Mouse (Mus musculus) hindbrain, embryonic 12.5 days (tissue): ENCODE results near the gene Camk2b. TPM values are rescaled to one million over a fixed set of nuclear protein-coding genes. Genes with fewer than 3 reads are reported as not detected.
"Not testable (repeated sequence)": the region's sequence is repeated elsewhere in the genome, so short reads cannot be mapped to it uniquely, and the experiment has no call there.

Source experiments
- ATAC-seq: fragments of 200-750 bp; cut with Nextera tagmentation; 2 replicates; pipeline ENCODE4 v1.8.0; 2017; ENCODE audit warnings: moderate TSS enrichment; ENCODE audit not compliant: low FRiP score
- H3K27ac ChIP-seq: fragments of 300-500 bp; sonication (generic); 2 replicates; pipeline ENCODE4 v1.5.1; 2016; ENCODE audit warnings: mild to moderate bottlenecking
- H3K27me3 ChIP-seq: fragments of 300-500 bp; sonication (generic); 2 replicates; pipeline ENCODE4 v1.6.1; 2016; ENCODE audit warnings: mild to moderate bottlenecking
- H3K36me3 ChIP-seq: fragments of 300-500 bp; sonication (generic); 2 replicates; pipeline ENCODE4 v1.6.1; 2016; ENCODE audit warnings: mild to moderate bottlenecking
- H3K4me1 ChIP-seq: fragments of 300-500 bp; sonication (generic); 2 replicates; pipeline ENCODE4 v1.6.1; 2016
- H3K4me2 ChIP-seq: fragments of 300-500 bp; sonication (generic); replicated peaks from 2 replicates; pipeline ENCODE4 v1.6.1; 2016; ENCODE audit warnings: mild to moderate bottlenecking
- H3K4me3 ChIP-seq: fragments of 300-500 bp; sonication (generic); 2 replicates; pipeline ENCODE4 v1.5.1; 2016; ENCODE audit warnings: mild to moderate bottlenecking
- H3K9ac ChIP-seq: fragments of 300-500 bp; sonication (generic); 2 replicates; pipeline ENCODE4 v1.6.1; 2016; ENCODE audit warnings: mild to moderate bottlenecking, moderate library complexity
- H3K9me3 ChIP-seq: fragments of 300-500 bp; sonication (generic); replicated peaks from 2 replicates; pipeline ENCODE4 v1.6.1; 2016; ENCODE audit warnings: mild to moderate bottlenecking
- WGBS: fragments of 180-500 bp; shearing (Covaris S2); methylation state at CpG from one replicate; pipeline ENCODE4 v1.1.7; 2016; 5-methylcytosine and 5-hydroxymethylcytosine counted together
- polyA plus RNA-seq: library from polyadenylated mRNA; unstranded; fragments of >200 nt; fragmentation: Nextera tagmentation; extraction: Ambion mirVana; gene quantifications from 2 replicates; pipeline ENCODE4 v1.2.1, GENCODE M21; 2016

The Camk2b gene
- polyA plus RNA-seq, result 16.5 and 17.3 TPM in 2 replicates

DNA sequence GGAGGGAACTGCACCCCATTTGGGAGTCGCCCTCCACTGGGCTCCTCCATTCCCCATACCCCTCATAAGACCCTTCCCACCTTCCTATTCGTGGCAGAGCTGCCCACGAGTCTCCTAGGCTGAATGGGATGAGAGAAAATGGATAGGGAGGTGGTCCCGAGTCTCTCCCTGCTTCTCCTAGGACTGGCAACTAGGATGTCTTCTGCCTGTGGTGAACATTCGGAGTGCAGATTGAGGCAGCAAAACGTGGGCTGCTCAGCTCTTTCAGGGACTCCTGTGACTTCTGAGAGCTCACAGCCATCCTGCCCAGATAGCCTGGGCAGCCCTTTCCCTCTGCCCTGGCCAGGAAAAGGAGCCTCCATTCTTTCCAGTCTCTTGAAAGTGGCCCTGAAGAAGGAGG lies at the start of gene Camk2b:
Camk2b (minus strand) TSS at position 187 of the 400 bp plus-strand sequence.
- 11% methylated on average over 6 of the region's 6 CpGs for WGBS
- H3K4me1 ChIP-seq, result peaks cover 20% of the 10 kb centered on the region
- H3K36me3 ChIP-seq, result no peaks in the 10 kb centered on the region
- H3K4me2 ChIP-seq, result peak within 1 kb of the TSS; percentile 80
- H3K27ac ChIP-seq, result no peak within 1 kb of the TSS
- no peak for ATAC-seq
- peaks cover 96% of the 10 kb centered on the region for H3K27me3 ChIP-seq
- H3K9ac ChIP-seq, result peak within 1 kb of the TSS; percentile 61
- peak within 1 kb of the TSS; percentile 58 for H3K4me3 ChIP-seq
- H3K9me3 ChIP-seq, result no peaks in the 10 kb centered on the region

DNA sequence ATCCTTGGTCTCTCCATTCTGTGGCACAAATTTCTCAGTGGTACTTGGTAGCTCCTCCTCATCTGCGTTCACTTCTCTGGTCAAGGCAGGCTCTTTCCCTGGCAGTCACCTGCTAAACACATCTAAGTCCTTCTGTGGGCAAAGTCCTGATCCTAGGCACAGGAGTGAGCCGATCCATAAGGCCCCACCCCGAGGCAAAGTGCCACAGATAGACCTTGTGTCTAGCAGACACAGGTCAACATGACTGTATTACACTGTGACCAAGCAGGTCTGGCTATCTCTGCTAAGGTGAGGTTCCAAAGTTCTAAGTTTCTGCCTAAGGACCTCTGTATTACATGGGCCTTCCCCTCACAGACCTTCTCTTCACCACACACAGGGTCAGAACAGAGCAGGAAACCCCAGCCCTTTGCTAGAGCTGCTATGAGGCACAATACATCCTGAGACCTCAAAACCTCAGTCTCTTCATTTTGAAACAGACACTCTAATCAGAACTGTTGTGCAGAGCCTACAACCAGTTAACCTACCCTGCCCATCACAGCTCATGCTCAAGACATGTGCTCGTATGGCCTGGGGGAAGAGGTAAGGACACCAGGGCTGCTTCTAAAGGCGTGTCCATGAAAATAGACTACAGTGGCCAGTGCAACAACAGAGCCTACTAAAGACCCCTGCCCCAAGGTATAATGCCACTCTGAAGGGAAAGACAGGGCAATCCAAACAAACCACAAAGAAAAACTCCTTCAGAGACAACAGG lies 45.7 kb upstream of the Camk2b start:
- 98% methylated on average over 5 of the region's 5 CpGs for WGBS
- ATAC-seq, result no peak
- Histone ChIP-seq H3K27me3 (no peaks in the 10 kb centered on the region), H3K27ac (no peak overlapping the region), H3K9me3 (no peaks in the 10 kb centered on the region), H3K4me2 (no peak overlapping the region), H3K4me3 (no peak overlapping the region), H3K4me1 (no peaks in the 10 kb centered on the region), H3K36me3 (peaks cover 62% of the 10 kb centered on the region), H3K9ac (no peak overlapping the region)

DNA sequence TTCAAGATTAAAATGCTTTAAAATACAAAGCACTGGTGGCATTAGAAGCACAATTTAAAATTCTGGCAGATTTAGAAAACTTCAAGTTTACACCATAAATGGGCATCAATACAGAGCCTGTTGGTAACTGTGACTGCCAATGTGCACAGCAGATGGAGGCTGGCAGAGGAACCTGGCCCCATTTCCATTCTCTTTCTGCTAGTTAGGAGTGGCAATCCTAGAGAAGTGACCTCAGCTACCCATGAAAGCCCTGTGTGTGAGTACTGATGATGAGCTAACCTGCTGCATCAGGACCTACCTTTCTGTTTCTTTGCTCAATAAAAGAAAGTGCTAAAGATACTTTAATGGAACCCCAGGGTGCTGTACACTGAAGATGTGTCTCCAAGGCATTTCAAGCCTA lies 43.8 kb upstream of the Camk2b start:
- H3K36me3 ChIP-seq, result peaks cover 73% of the 10 kb centered on the region
- H3K27me3 ChIP-seq, result no peaks in the 10 kb centered on the region
- H3K9me3 ChIP-seq, result no peaks in the 10 kb centered on the region

DNA sequence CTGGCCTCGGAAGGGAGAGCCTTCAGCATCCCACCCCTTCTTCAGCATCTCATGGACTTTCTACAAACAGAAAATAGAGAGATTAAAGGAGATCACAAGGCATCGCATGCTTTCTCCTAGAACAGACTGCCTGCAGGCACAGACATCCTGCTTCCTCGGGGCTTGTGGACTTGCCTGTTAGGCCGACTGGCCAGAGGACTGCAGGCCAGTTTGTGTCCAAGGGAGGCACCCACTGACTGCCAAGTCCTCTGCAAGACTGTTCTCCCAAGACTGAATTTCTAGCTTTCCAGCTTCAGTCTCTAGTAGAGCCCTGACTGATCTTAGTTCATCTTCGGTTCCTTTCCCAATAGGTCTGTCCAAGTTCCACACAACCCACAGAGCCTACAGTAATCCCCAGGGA lies 42.1 kb upstream of the Camk2b start:
- no peaks in the 10 kb centered on the region for H3K9me3 ChIP-seq
- no peak overlapping the region for H3K27ac ChIP-seq
- no peaks in the 10 kb centered on the region for H3K27me3 ChIP-seq
- H3K4me3 ChIP-seq, result no peak overlapping the region
- 95% methylated on average over 5 of the region's 5 CpGs for WGBS
- no peak for ATAC-seq
- peaks cover 72% of the 10 kb centered on the region for H3K36me3 ChIP-seq
- H3K4me1 ChIP-seq, result no peaks in the 10 kb centered on the region
- no peak overlapping the region for H3K4me2 ChIP-seq
- H3K9ac ChIP-seq, result no peak overlapping the region

More for the DNA sequence above, 43.8 kb upstream of the Camk2b start:
- Histone ChIP-seq H3K4me3 (no peak overlapping the region), H3K4me2 (no peak overlapping the region), H3K27ac (no peak overlapping the region), H3K4me1 (no peaks in the 10 kb centered on the region), H3K9ac (no peak overlapping the region)
- ATAC-seq, result no peak

DNA sequence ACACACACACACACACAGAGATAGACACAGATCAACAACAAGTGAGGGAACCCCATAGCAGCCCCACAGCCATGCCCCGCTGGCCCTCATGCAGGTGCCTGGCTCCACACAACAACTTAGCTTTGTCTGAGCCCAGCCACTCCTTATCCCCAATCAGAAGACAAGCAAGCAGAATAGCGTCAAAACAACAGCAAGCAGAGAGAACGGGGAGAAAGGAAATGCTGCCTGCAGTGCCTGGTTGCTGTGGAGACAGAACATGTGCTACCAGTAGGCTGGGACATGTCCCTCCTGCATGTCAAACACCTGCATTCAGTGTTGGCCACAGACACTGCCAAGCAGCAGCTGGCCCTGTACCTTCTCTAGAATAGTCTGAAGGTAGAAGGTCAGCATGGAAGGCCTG lies 41.6 kb upstream of the Camk2b start:
- Histone ChIP-seq H3K4me3 (no peak overlapping the region), H3K27me3 (no peaks in the 10 kb centered on the region), H3K27ac (no peak overlapping the region), H3K4me2 (no peak overlapping the region), H3K9me3 (no peaks in the 10 kb centered on the region), H3K9ac (no peak overlapping the region), H3K4me1 (no peaks in the 10 kb centered on the region), H3K36me3 (peaks cover 66% of the 10 kb centered on the region)
- 64% methylated on average over 3 of the region's 3 CpGs for WGBS
- no peak for ATAC-seq

DNA sequence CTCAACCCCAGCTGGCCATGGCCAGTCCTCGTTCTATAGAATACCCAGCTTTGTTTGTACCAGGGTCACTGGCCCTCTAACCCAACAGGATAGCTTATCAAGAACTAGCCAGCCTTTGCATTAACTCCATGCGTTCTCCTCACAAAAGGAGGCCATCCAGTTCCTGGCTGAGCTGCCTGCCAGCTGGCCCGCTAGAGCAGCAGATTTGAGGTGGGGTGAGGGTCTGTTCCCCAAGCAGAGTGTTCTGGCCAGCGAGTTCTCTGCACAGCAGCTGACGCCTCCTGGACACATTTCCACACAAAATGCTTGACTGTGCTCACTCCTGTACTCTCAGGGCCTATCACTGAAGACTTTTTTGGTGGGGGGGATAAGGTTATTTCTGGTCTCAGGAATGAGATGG lies 38.6 kb upstream of the Camk2b start:
- Histone ChIP-seq H3K27ac (no peak overlapping the region), H3K9ac (no peak overlapping the region), H3K27me3 (no peaks in the 10 kb centered on the region), H3K4me3 (no peak overlapping the region), H3K4me2 (no peak overlapping the region), H3K9me3 (no peaks in the 10 kb centered on the region), H3K36me3 (peaks cover 39% of the 10 kb centered on the region), H3K4me1 (no peaks in the 10 kb centered on the region)
- 91% methylated on average over 5 of the region's 5 CpGs for WGBS
- no peak for ATAC-seq

DNA sequence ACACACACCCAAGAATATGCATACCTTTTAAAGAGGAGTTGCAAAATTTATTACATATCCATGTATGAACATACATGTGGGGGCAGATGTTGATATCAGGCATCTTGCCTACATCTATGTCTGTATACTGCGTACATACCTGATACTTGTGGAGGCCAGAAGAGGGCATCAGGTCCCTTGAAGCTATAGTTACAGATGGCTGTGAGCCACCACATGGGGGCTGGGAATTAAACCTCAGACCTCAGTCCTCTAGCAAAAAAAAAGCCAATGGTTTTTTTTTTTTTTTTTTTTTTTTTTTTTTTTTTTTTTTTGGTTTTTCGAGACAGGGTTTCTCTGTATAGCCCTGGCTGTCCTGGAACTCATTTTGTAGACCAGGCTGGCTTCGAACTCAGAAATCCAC lies 30.5 kb upstream of the Camk2b start:
- not testable (repeated sequence) for H3K4me2 ChIP-seq, H3K9ac ChIP-seq, H3K4me3 ChIP-seq, H3K9me3 ChIP-seq, ATAC-seq, H3K4me1 ChIP-seq, H3K27me3 ChIP-seq, H3K27ac ChIP-seq, H3K36me3 ChIP-seq
- WGBS, result over 99% methylated on average over 3 of the region's 3 CpGs

DNA sequence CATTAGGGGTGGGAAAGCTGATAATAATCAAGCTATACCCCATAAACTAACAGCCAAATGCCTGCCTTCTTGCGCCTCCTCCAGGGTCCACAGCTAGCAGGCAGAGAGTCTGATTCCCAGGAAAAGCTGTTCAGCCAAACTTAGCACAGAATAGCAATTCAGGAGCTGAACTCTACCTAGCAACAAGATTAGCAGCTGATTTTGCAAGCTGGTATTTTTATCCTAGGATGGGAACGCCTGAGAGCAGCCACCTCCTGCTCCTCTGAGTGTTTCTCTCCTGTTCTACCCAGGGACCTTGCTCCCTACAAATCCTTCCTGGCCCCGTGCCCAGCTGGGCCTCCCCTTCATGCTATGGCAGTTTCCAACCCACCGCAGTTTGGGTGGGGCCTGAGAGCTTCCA lies 20.8 kb upstream of the Camk2b start:
- Histone ChIP-seq H3K9me3 (no peaks in the 10 kb centered on the region), H3K4me3 (no peak overlapping the region), H3K4me2 (no peak overlapping the region), H3K36me3 (no peaks in the 10 kb centered on the region), H3K9ac (no peak overlapping the region), H3K4me1 (0 out of 2 replicates have a peak, but pooled peaks cover 5% of the 10 kb centered on the region), H3K27ac (no peak overlapping the region), H3K27me3 (no peaks in the 10 kb centered on the region)
- 77% methylated on average over 4 of the region's 4 CpGs for WGBS
- no peak for ATAC-seq

DNA sequence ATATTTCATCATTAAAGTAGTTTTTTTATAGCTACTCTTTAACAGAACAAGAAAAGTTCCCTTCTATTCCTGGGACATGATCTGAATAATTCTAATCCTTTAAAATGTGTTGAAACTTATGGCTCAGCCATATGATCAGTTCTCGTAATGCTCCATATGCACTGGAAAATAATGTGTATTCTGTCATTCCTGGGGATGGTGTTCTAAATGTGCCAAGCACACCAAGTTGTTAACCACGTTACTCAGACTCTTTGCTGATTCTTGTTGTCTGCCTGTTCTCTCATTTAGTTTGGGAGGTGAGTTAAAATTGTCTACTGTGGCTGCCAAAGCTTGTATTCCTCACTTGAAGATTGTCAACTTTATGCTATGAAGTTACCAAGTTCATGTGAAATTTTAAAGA lies 12.6 kb upstream of the Camk2b start:
- Histone ChIP-seq H3K9me3 (no peaks in the 10 kb centered on the region), H3K9ac (no peak overlapping the region), H3K27ac (no peak overlapping the region), H3K4me2 (no peak overlapping the region), H3K4me3 (no peak overlapping the region), H3K36me3 (no peaks in the 10 kb centered on the region), H3K4me1 (no peaks in the 10 kb centered on the region), H3K27me3 (no peaks in the 10 kb centered on the region)
- WGBS, result 91% methylated on average over 2 of the region's 2 CpGs
- ATAC-seq, result no peak

DNA sequence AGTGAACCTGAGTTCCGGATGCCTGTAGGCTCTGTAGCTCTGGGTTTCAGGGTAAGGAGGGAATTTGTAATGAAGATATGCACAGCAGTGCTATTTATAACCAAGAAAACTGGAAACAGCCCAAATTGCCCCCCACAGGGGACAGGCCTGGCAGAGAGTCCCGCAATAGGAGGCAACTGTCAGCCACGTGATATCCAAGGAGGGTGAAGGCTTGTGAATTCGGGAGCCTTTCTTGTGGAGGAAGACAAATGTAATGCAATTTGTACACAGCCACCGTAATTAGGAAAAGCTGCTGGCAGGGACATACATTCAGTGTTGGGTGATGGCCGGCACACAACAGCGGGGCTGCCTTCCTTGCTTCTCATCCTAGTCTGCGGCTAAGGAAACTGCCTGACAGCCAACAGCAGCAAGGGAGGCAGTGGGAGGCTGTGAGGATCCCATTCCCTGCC lies 9.5 kb upstream of the Camk2b start:
- H3K9me3 ChIP-seq, result no peaks in the 10 kb centered on the region
- 58% methylated on average over 8 of the region's 8 CpGs for WGBS
- H3K9ac ChIP-seq, result no peak overlapping the region
- no peak overlapping the region for H3K4me3 ChIP-seq
- H3K36me3 ChIP-seq, result no peaks in the 10 kb centered on the region
- H3K4me2 ChIP-seq, result no peak overlapping the region
- no peaks in the 10 kb centered on the region for H3K4me1 ChIP-seq
- ATAC-seq, result no peak
- peaks cover 8% of the 10 kb centered on the region; the same call in 1 of the 2 replicates for H3K27me3 ChIP-seq
- no peak overlapping the region for H3K27ac ChIP-seq

DNA sequence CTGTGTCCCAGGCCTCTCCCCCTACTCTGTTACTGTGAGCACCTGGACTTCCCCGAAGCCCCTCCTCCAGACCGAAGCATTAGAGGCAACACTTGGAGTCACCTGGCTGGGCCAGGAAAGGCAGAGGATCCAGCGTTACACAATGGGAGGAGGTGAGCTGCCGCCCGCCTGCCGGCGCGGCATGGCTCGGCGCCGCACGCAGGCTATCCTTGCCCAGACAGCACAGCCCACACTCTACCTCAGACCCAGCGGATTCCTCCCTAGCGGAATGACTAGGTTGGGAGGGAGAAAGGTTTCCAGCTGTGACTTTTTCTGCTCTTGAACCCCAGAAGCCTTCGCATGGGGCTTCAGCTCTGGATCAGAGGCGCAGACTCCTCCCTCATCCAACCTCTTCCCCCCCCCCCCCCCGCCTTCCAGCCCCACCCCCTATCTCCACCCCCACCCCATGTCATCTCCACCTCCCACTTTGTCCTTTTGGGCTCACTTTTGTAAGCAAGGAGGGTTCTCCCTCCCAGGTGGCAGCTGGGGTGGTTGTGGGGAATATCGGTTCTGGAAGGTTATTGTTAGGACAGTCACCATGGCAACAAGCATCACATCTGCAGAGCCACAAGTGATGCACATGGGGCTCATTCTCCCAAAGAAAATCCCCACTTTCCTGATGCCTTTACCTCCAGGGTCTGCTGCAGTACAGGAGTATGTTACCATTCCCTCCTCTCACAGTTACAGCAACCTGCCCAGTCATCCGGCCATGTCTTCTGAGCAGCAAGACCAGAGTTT lies 2.2 kb upstream of the Camk2b start:
- H3K9ac ChIP-seq, result peak overlapping the region; percentile 13; the same call in 1 of the 2 replicates
- H3K36me3 ChIP-seq, result no peaks in the 10 kb centered on the region
- peaks cover 20% of the 10 kb centered on the region for H3K4me1 ChIP-seq
- WGBS, result 6% methylated on average over 18 of the region's 19 CpGs
- peaks cover 79% of the 10 kb centered on the region for H3K27me3 ChIP-seq
- H3K9me3 ChIP-seq, result no peaks in the 10 kb centered on the region
- peak; percentile 64 for ATAC-seq
- peak overlapping the region; percentile 39 for H3K4me2 ChIP-seq
- H3K4me3 ChIP-seq, result peak overlapping the region; percentile 6; the same call in 1 of the 2 replicates
- no peak overlapping the region for H3K27ac ChIP-seq

DNA sequence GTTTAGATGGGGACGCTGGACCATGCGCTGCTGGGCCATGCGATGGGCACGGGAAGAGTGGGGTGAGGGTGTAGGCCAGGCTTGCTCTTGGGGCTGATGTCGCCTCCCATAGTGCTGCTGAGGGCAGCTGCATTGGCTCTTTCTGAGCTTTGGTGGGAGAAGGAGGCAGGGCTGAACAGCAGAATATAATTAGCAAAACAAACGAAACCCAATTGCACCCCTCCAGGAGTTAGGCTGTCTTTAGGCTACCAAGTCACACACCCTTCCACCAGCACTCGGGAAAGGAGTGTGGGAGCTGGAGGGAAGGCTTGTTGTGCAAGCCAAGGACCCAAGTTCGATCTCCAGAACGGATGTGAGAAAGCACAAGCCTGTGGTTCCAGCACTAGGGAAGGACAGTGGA lies 998 bp upstream of the Camk2b start:
- no peak overlapping the region for H3K4me3 ChIP-seq
- no peaks in the 10 kb centered on the region for H3K36me3 ChIP-seq
- ATAC-seq, result no peak
- H3K4me1 ChIP-seq, result peaks cover 20% of the 10 kb centered on the region
- peaks cover 91% of the 10 kb centered on the region for H3K27me3 ChIP-seq
- 39% methylated on average over 9 of the region's 9 CpGs for WGBS
- no peak overlapping the region for H3K9ac ChIP-seq
- no peak overlapping the region for H3K27ac ChIP-seq
- no peak overlapping the region for H3K4me2 ChIP-seq
- no peaks in the 10 kb centered on the region for H3K9me3 ChIP-seq
